Mouse (Mus musculus): ENCODE results near the gene Frmd8. TPM values are rescaled to one million over a fixed set of nuclear protein-coding genes. Genes with fewer than 3 reads are reported as not detected.
A peak's percentile ranks its signal among the peaks of the same experiment; 100 is the strongest.

Frmd8 gene
- polyA plus RNA-seq (2015; fragmentation: Nextera tagmentation; extraction: Ambion mirVana): 14.7 and 16.5 TPM in 2 replicates

DNA sequence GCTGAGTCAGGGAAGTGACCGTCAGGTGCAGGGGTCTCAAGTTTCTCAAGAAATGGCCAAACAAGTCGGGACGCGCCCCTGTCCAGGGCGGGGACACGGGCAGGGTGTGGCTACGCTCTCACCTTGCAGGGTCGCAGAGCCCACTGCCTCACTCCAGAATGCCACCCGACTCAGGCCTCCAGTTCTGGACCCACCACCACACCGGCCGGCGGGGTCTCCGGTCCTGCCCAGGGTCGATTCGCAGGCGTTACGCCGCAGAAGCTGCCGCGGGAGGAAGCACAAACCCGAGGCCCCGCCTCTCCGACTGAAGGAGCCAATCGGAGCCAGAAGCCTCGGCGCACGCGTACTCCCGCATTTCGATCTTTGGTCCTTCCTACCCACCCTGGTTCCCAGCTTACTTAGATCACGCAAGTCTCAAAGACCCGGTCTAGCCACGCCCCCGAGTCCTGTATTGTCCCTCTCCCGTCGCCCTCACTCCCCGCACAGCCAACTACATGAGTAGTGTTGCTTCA is at the start of gene Frmd8:
Gene Frmd8, minus strand, starts transcription at position 306 of the 512 bp plus-strand sequence.
- H3K4me2 ChIP-seq (ENCODE audit: low read length): peak within 1 kb of the TSS; percentile 95
- peak; percentile 88 for ATAC-seq
- H3K4me3 ChIP-seq (ENCODE audit: low read depth, low read length): peak within 1 kb of the TSS; percentile 76
- H3K9ac ChIP-seq (ENCODE audit: low read depth, low read length): peak within 1 kb of the TSS; percentile 88
- peaks cover 14% of the 10 kb centered on the region for H3K4me1 ChIP-seq (ENCODE audit: control insufficient read depth, insufficient read depth, low read length)
- no peaks in the 10 kb centered on the region for H3K27me3 ChIP-seq (ENCODE audit: control insufficient read depth, insufficient read depth, low read depth, low read length)
- under 1% methylated on average over 37 of the region's 37 CpGs for WGBS
- no peaks in the 10 kb centered on the region for H3K9me3 ChIP-seq (replicated peaks; ENCODE audit: control insufficient read depth, low read length, poor library complexity, severe bottlenecking)
- no peaks in the 10 kb centered on the region for H3K36me3 ChIP-seq (ENCODE audit: control insufficient read depth, insufficient read depth, low read length)
- H3K27ac ChIP-seq (ENCODE audit: low read length): peak within 1 kb of the TSS; percentile 77

DNA sequence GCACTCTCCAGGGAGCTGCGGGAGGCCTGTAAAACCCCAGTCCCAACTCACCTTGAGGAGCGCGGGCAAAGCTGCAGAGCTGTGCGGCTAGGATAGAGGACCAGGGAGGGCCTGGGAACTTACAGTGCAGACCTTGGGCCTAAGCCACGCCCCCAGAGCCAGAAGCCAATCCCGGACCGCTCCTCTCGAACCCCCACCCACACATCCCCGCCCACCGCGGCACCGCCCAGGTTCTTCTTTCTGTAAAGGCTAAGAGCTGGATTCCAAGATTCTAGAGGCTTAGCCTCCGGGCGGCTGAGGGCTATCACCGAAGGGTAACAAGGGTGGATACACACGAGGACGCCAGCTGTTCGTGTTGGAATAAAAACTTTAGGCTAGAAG is 49.6 kb upstream of the Frmd8 start, which contains the start of gene Cdc42ep2:
Gene Cdc42ep2, minus strand, starts transcription at position 104 of the 381 bp plus-strand sequence.
- peak within 1 kb of the TSS; percentile 69 for H3K27ac ChIP-seq (ENCODE audit: low read length)
- H3K36me3 ChIP-seq (ENCODE audit: control insufficient read depth, insufficient read depth, low read length): no peaks in the 10 kb centered on the region
- peak within 1 kb of the TSS; percentile 74 for H3K4me3 ChIP-seq (ENCODE audit: low read depth, low read length)
- under 1% methylated on average over 18 of the region's 18 CpGs for WGBS
- H3K4me1 ChIP-seq (ENCODE audit: control insufficient read depth, insufficient read depth, low read length): peaks cover 17% of the 10 kb centered on the region
- no peaks in the 10 kb centered on the region for H3K27me3 ChIP-seq (ENCODE audit: control insufficient read depth, insufficient read depth, low read depth, low read length)
- H3K4me2 ChIP-seq (ENCODE audit: low read length): peak within 1 kb of the TSS; percentile 67
- ATAC-seq: peak; percentile 95
- no peaks in the 10 kb centered on the region for H3K9me3 ChIP-seq (replicated peaks; ENCODE audit: control insufficient read depth, low read length, poor library complexity, severe bottlenecking)
- H3K9ac ChIP-seq (ENCODE audit: low read depth, low read length): peak within 1 kb of the TSS; percentile 79

DNA sequence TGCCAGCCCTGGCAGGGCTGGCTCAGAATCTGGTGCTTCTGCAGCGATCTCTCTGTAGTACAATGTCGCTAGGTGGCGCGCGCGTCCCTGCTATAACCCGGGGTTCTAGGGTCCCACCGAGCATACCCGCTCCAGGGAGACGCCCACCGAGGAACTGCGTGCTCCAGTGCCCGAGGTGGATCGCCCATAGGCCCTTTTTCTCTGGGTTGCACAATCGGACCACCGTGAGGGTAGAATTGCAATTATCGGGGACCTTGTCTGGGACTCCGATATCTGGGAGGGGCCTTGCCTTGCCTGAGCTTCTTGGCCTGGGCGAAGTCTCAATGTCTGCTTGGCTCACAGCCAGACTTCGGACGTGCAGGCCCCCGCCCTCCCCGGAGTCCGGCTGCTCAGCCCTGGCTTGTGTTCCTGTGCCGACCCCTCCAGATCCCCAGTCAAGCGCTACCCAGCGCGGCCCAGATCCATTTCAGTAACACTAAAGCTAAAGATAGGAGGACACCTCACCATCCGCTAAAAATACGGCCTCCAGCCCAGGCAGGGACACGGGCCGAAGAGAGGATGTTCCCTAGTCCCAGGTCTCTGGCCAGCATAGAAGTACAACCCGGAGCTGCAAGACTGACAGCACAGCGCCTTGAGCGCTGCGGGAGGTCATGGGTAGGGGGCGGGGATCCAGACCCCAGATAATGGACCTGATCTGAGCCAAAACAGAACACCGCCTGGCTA is 49.1 kb upstream of the Frmd8 start:
- ATAC-seq: peak; percentile 89
- peak overlapping the region; percentile 74 for H3K4me3 ChIP-seq (ENCODE audit: low read depth, low read length)
- no peaks in the 10 kb centered on the region for H3K27me3 ChIP-seq (ENCODE audit: control insufficient read depth, insufficient read depth, low read depth, low read length)
- H3K4me2 ChIP-seq (ENCODE audit: low read length): peak overlapping the region; percentile 67
- under 1% methylated on average over 38 of the region's 38 CpGs for WGBS
- peak overlapping the region; percentile 69 for H3K27ac ChIP-seq (ENCODE audit: low read length)
- no peaks in the 10 kb centered on the region for H3K36me3 ChIP-seq (ENCODE audit: control insufficient read depth, insufficient read depth, low read length)
- H3K9me3 ChIP-seq (replicated peaks; ENCODE audit: control insufficient read depth, low read length, poor library complexity, severe bottlenecking): no peaks in the 10 kb centered on the region
- H3K4me1 ChIP-seq (ENCODE audit: control insufficient read depth, insufficient read depth, low read length): peaks cover 17% of the 10 kb centered on the region
- peak overlapping the region; percentile 79 for H3K9ac ChIP-seq (ENCODE audit: low read depth, low read length)

DNA sequence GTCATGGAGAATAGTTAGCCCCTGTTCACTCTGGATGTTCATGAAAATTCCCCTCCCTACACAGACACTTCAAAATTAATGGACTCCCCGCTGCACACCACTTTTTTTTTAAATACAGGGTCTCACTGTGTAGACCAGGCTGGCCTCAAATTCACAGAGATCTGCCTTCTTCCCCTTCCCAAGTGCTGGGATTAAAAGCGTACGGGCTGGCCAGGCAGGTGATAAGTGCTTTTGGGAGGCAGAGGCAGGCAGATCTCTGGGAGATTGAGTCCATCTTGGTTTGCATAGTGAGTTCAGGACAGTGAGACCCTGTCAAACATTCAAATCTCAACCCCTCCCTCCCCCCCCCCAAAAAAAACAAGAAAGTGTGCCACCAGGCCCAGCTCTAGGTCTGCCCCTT is 47.9 kb upstream of the Frmd8 start:
- no peak for ATAC-seq
- no peaks in the 10 kb centered on the region for H3K9me3 ChIP-seq (replicated peaks; ENCODE audit: control insufficient read depth, low read length, poor library complexity, severe bottlenecking)
- no peak overlapping the region for H3K4me2 ChIP-seq (ENCODE audit: low read length)
- no peak overlapping the region for H3K9ac ChIP-seq (ENCODE audit: low read depth, low read length)
- H3K27me3 ChIP-seq (ENCODE audit: control insufficient read depth, insufficient read depth, low read depth, low read length): no peaks in the 10 kb centered on the region
- H3K36me3 ChIP-seq (ENCODE audit: control insufficient read depth, insufficient read depth, low read length): peaks cover 7% of the 10 kb centered on the region
- peaks cover 17% of the 10 kb centered on the region for H3K4me1 ChIP-seq (ENCODE audit: control insufficient read depth, insufficient read depth, low read length)
- H3K4me3 ChIP-seq (ENCODE audit: low read depth, low read length): no peak overlapping the region
- 93% methylated on average over 3 of the region's 3 CpGs for WGBS
- no peak overlapping the region for H3K27ac ChIP-seq (ENCODE audit: low read length)

DNA sequence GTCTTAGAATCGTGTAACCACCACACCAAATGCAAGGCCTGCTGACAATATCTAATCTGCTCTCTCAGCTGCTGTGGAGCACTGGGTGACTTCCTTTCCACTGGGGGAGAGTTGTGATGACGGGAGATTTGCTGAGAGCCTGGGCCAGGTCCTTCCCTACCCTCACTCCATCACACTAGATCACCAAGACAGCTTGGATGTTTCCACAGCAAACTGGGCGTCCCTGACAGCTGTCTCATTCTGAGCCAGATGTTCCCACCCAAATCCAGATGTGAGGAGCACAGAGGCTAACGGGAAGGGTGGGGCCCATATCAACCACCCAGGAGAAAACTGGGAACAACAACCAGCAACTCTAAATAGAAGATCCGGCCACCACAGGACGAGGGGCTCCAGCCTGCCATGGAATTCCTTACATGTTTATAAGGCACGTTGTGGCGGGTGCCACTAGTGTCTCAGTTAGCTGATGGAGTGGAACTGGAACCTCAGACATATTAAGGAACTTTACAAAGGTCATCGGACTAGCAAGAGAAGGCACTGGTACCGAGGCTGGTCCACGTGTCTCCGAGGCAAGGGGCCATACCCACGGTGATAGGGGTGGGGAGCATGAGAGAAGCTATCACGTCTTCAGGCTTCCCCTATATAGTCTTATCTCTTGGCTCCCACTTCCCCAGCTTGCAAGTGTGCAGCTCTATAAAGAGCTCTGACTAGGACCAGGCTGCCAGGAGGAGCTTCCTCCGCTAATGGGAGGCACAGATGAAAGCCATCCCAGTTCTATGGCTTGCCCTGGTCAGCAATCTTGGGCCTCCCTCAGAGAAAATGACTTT is 47.3 kb upstream of the Frmd8 start:
- Histone ChIP-seq H3K4me3 (ENCODE audit: low read depth, low read length) (no peak overlapping the region), H3K36me3 (ENCODE audit: control insufficient read depth, insufficient read depth, low read length) (peaks cover 8% of the 10 kb centered on the region), H3K27me3 (ENCODE audit: control insufficient read depth, insufficient read depth, low read depth, low read length) (no peaks in the 10 kb centered on the region), H3K27ac (ENCODE audit: low read length) (no peak overlapping the region), H3K4me2 (ENCODE audit: low read length) (peak overlapping the region; percentile 35; the same call in 1 of the 2 replicates), H3K9ac (ENCODE audit: low read depth, low read length) (no peak overlapping the region), H3K4me1 (ENCODE audit: control insufficient read depth, insufficient read depth, low read length) (peaks cover 17% of the 10 kb centered on the region), H3K9me3 (replicated peaks; ENCODE audit: control insufficient read depth, low read length, poor library complexity, severe bottlenecking) (no peaks in the 10 kb centered on the region)
- no peak for ATAC-seq
- WGBS: 77% methylated on average over 15 of the region's 15 CpGs

DNA sequence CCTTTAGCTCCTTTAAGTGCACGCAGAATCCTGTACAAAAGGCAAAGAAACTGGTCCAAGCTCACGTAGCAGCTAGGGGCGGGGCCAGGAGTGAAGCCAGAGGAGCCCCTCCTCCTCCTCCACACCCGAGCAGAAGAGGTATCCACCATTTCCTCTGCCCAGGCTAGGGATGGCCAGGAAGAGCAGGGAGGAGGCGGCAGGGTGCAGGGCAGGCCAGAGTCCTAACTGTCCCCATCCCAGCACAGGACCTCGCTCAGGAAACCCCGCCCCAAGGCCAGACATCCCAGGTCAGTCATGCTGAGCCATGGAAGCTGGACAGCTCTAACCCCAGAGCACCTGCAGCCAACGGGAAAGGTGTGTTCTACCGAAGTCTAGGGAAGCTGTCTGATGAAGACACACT is 46.6 kb upstream of the Frmd8 start:
- Histone ChIP-seq H3K4me2 (ENCODE audit: low read length) (peak overlapping the region; percentile 35), H3K4me3 (ENCODE audit: low read depth, low read length) (no peak overlapping the region), H3K4me1 (ENCODE audit: control insufficient read depth, insufficient read depth, low read length) (peaks cover 17% of the 10 kb centered on the region), H3K27ac (ENCODE audit: low read length) (no peak overlapping the region), H3K9me3 (replicated peaks; ENCODE audit: control insufficient read depth, low read length, poor library complexity, severe bottlenecking) (no peaks in the 10 kb centered on the region), H3K27me3 (ENCODE audit: control insufficient read depth, insufficient read depth, low read depth, low read length) (no peaks in the 10 kb centered on the region), H3K36me3 (ENCODE audit: control insufficient read depth, insufficient read depth, low read length) (peaks cover 14% of the 10 kb centered on the region), H3K9ac (ENCODE audit: low read depth, low read length) (no peak overlapping the region; the same call in 1 of the 2 replicates)
- 24% methylated on average over 8 of the region's 9 CpGs for WGBS
- ATAC-seq: no peak

DNA sequence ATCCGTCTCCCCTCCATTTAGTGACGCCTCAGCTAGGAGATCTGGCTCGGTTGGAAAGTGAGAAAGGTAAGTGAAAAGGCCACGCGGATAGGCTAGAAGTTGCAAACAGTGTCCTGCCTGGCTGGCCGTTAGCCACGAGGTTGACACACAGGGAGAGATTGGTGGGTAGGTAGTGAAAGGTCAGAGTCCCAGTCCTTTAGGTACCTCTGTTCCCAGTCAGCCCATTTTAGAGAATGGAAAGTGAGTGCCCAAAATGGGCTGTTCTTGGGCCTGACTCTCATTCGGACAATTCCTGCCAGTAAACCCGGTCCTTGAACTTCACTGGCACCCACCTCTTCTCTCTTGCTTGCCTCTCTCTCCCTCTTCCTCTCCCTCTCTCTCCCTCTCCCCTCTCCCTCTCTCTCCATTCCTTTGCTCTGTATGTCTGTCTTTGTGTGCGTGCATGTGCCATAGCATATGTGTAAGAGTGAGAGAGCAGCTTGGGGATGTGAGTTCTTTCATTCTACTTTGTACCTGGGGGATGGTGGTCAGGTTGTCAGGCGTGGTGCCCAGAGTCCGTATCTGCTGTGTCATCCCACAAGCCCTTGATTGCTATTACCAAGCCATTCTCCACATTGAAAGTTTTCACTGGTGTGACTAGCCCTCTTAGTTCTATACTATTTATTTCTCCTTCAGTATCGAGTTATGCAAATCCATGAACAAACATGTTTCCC is 38.1 kb upstream of the Frmd8 start, which contains the start of gene Dpf2:
Gene Dpf2, minus strand, starts transcription at position 4 of the 713 bp plus-strand sequence.
- Histone ChIP-seq H3K27ac (ENCODE audit: low read length) (peak within 1 kb of the TSS; percentile 80), H3K27me3 (ENCODE audit: control insufficient read depth, insufficient read depth, low read depth, low read length) (no peaks in the 10 kb centered on the region), H3K36me3 (ENCODE audit: control insufficient read depth, insufficient read depth, low read length) (peaks cover 13% of the 10 kb centered on the region), H3K9ac (ENCODE audit: low read depth, low read length) (peak within 1 kb of the TSS; percentile 89), H3K4me2 (ENCODE audit: low read length) (peak within 1 kb of the TSS; percentile 93), H3K4me3 (ENCODE audit: low read depth, low read length) (peak within 1 kb of the TSS; percentile 94), H3K9me3 (replicated peaks; ENCODE audit: control insufficient read depth, low read length, poor library complexity, severe bottlenecking) (no peaks in the 10 kb centered on the region), H3K4me1 (ENCODE audit: control insufficient read depth, insufficient read depth, low read length) (peaks cover 28% of the 10 kb centered on the region)
- ATAC-seq: peak; percentile 8; the same call in 1 of the 2 replicates
- 24% methylated on average over 13 of the region's 13 CpGs for WGBS

DNA sequence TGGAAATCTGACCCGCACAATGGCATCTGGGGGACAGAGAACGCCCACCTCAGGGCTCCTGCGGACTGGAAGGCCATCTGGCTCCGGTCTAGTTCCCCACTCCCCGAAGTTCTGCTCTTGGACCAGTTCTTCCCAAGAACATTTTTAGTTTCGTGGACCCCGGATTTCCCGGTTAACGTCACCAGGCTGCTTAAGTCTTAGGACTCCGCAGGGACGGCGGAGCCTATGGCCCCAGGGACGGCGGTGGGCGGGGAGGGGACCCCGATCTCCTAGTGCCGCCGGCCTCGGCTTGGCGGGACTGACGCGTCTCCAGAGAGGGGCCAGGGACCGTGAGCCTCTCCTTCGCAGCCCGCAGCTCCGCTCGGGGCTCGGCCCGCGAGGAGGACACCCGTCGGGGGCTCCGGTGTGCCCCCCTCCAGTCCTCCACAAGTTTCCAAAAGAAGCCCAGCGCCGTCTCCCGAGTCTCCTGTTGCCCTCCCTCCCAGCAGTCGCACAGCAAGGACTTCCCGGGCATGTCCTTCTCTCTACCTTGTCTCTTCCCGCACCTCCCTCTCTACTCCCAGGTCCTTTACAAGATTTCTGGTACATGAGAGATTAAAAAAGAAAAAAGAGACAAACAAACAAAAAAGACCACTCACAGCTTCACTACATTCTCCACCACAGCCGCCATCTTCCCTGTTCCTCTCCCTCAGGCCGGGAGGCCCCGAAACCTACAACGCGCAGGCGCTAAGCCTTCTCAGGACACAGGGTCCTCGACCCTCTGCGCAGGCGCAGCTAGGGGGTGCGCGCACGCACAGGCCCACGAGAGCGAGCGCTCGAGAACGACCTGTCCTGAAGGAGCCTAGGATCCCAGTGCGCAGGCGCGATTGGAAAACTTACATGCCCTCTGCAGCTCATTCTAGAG is 37.3 kb upstream of the Frmd8 start:
- Histone ChIP-seq H3K27me3 (ENCODE audit: control insufficient read depth, insufficient read depth, low read depth, low read length) (no peaks in the 10 kb centered on the region), H3K4me3 (ENCODE audit: low read depth, low read length) (peak overlapping the region; percentile 94), H3K9me3 (replicated peaks; ENCODE audit: control insufficient read depth, low read length, poor library complexity, severe bottlenecking) (no peaks in the 10 kb centered on the region), H3K9ac (ENCODE audit: low read depth, low read length) (peak overlapping the region; percentile 89), H3K36me3 (ENCODE audit: control insufficient read depth, insufficient read depth, low read length) (peaks cover 10% of the 10 kb centered on the region), H3K27ac (ENCODE audit: low read length) (peak overlapping the region; percentile 80), H3K4me2 (ENCODE audit: low read length) (peak overlapping the region; percentile 93), H3K4me1 (ENCODE audit: control insufficient read depth, insufficient read depth, low read length) (peaks cover 28% of the 10 kb centered on the region)
- peak; percentile 94 for ATAC-seq
- under 1% methylated on average over 58 of the region's 59 CpGs for WGBS

Measured in midbrain, embryonic 16.5 days (tissue).